Mouse (Mus musculus): ENCODE results near the gene Car5b. TPM values are rescaled to one million over a fixed set of nuclear protein-coding genes. Genes with fewer than 3 reads are reported as not detected.
A peak's percentile ranks its signal among the peaks of the same experiment; 100 is the strongest.

The Car5b gene
- polyA plus RNA-seq, 1 experiment from 2014 or later: 0.08 TPM

DNA sequence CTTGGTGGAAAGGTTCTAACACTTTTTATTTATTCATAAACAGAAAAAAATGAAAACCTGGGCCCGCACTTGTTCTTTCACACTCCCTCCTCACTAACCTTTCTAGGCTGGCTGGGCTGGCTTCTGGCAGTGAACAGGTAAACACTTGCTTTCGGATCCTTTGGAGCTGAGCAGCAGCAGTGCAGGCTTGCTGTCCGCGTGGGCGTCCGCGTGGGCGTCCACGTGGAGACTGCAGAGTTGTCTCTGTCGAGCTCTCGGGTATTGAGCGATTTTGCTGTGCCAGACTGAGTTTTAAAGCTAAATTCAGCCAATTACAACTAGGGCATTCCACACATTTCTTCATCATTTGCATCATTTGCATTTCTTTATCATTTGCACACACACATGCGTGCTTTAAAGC, 14.3 kb upstream of the Car5b start:
- Histone ChIP-seq H3K27ac (replicated peaks; ENCODE audit: low read depth, low read length) (no peak overlapping the region), H3K4me1 (ENCODE audit: control insufficient read depth, insufficient read depth, low read length) (no peaks in the 10 kb centered on the region), H3K4me2 (ENCODE audit: low read length) (no peak overlapping the region), H3K4me3 (replicated peaks; ENCODE audit: low read depth, low read length) (no peak overlapping the region), H3K36me3 (ENCODE audit: control insufficient read depth, insufficient read depth, low read length) (no peaks in the 10 kb centered on the region), H3K9ac (replicated peaks; ENCODE audit: low read length) (no peak overlapping the region), H3K9me3 (ENCODE audit: control insufficient read depth, low read length) (no peaks in the 10 kb centered on the region), H3K27me3 (ENCODE audit: control insufficient read depth, insufficient read depth, low read length) (no peaks in the 10 kb centered on the region)
- no peak for DNase-seq
- WGBS: 74% methylated on average over 13 of the region's 13 CpGs
- no peak for ATAC-seq (ENCODE audit: low FRiP score, low TSS enrichment)

DNA sequence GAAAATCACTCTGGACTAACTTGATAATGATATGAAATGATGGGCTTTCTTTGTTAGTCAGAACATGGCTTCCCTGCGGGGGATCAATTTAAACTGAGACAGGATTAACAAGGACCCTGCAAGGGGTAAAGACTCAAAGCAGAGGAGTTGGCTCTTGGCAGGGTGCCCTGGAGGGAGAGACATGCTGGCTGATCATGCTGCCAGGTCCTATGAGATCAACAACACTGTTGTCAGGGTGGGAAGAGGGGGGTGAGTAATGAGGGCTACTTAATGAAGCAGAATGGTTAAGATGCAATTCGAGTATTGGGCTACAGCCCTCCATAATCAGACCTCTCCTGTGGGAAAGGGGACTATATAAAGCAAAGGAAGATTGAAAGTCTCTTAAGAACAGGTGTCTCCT, 11.1 kb upstream of the Car5b start:
- no peak overlapping the region for H3K4me3 ChIP-seq (replicated peaks; ENCODE audit: low read depth, low read length)
- H3K27ac ChIP-seq (replicated peaks; ENCODE audit: low read depth, low read length): no peak overlapping the region
- H3K9me3 ChIP-seq (ENCODE audit: control insufficient read depth, low read length): no peaks in the 10 kb centered on the region
- no peaks in the 10 kb centered on the region for H3K27me3 ChIP-seq (ENCODE audit: control insufficient read depth, insufficient read depth, low read length)
- H3K36me3 ChIP-seq (ENCODE audit: control insufficient read depth, insufficient read depth, low read length): no peaks in the 10 kb centered on the region
- ATAC-seq (ENCODE audit: low FRiP score, low TSS enrichment) (peak; percentile 76), DNase-seq (peak; percentile 56)
- no peak overlapping the region for H3K4me2 ChIP-seq (ENCODE audit: low read length)
- H3K4me1 ChIP-seq (ENCODE audit: control insufficient read depth, insufficient read depth, low read length): no peaks in the 10 kb centered on the region
- H3K9ac ChIP-seq (replicated peaks; ENCODE audit: low read length): no peak overlapping the region
- 36% methylated on average over 2 of the region's 2 CpGs for WGBS

DNA sequence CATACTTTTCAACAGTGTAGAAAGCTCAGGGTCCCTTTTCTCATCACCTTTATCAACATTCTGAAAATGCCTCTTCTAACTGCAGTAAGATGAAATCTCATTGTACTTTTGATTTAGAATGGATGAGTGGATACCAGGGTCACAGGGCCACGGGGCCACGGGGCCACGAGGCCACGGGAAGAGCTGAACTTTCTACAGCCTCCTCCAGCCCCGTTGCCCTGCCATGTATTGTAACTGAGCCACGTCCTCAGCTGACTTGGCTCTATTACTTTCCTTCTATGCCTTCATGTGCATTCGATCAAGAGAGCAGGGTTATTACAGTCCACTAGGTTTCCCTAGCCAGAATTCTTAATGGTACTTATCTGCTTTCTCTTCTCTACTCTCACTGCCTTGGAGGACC, 8.1 kb upstream of the Car5b start:
- 86% methylated on average over 7 of the region's 7 CpGs for WGBS
- ATAC-seq (ENCODE audit: low FRiP score, low TSS enrichment): no peak
- no peaks in the 10 kb centered on the region for H3K9me3 ChIP-seq (ENCODE audit: control insufficient read depth, low read length)

DNA sequence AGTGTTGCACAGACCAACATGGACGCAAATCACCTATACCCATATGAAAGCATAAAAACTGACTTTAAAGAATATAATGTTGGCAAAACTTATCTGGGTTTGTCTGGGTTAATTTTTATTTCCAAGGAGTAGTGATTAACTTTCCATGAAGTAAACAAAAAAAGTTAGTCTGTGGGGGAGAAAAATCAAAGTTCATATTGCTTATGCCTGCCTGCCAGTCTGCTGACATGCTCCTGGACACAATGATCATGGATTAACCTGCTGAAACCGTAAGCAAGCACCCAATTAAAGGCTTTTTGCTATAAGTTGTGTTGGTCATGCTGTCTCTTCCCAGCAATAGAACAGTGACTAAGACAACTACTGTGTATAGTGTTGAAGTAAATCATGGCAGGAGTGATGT, 7.6 kb upstream of the Car5b start:
- Histone ChIP-seq H3K27ac (replicated peaks; ENCODE audit: low read depth, low read length) (no peak overlapping the region), H3K4me2 (ENCODE audit: low read length) (no peak overlapping the region), H3K9me3 (ENCODE audit: control insufficient read depth, low read length) (no peaks in the 10 kb centered on the region), H3K36me3 (ENCODE audit: control insufficient read depth, insufficient read depth, low read length) (no peaks in the 10 kb centered on the region), H3K27me3 (ENCODE audit: control insufficient read depth, insufficient read depth, low read length) (no peaks in the 10 kb centered on the region), H3K4me3 (replicated peaks; ENCODE audit: low read depth, low read length) (no peak overlapping the region), H3K9ac (replicated peaks; ENCODE audit: low read length) (no peak overlapping the region), H3K4me1 (ENCODE audit: control insufficient read depth, insufficient read depth, low read length) (no peaks in the 10 kb centered on the region)
- DNase-seq: no peak
- no peak for ATAC-seq (ENCODE audit: low FRiP score, low TSS enrichment)
- WGBS: 90% methylated on average over 2 of the region's 2 CpGs

More for the DNA sequence above, 8.1 kb upstream of the Car5b start:
- Histone ChIP-seq H3K27ac (replicated peaks; ENCODE audit: low read depth, low read length) (no peak overlapping the region), H3K36me3 (ENCODE audit: control insufficient read depth, insufficient read depth, low read length) (no peaks in the 10 kb centered on the region), H3K27me3 (ENCODE audit: control insufficient read depth, insufficient read depth, low read length) (no peaks in the 10 kb centered on the region), H3K4me2 (ENCODE audit: low read length) (no peak overlapping the region), H3K4me1 (ENCODE audit: control insufficient read depth, insufficient read depth, low read length) (no peaks in the 10 kb centered on the region), H3K9ac (replicated peaks; ENCODE audit: low read length) (no peak overlapping the region), H3K4me3 (replicated peaks; ENCODE audit: low read depth, low read length) (no peak overlapping the region)
- no peak for DNase-seq

DNA sequence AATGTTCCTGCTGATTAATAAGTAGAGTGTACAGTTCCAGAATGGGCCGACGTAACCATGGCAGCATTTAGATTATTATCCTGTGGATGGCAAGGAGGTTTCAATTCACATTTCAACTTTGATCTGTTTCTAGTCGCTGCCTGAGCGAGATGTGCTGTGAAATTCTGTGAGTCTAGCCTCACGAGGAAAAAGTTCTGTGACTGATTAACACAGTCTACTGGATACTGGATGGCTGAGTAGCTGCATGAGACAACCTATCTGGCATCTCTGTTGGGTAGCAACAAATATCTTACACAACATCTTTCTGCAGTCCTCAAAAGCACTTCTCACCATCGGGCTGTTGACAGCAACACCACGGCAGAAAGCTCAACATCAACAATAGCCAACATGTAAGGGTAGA, 4.7 kb upstream of the Car5b start:
- H3K27me3 ChIP-seq (ENCODE audit: control insufficient read depth, insufficient read depth, low read length): no peaks in the 10 kb centered on the region
- no peaks in the 10 kb centered on the region for H3K4me1 ChIP-seq (ENCODE audit: control insufficient read depth, insufficient read depth, low read length)
- no peaks in the 10 kb centered on the region for H3K9me3 ChIP-seq (ENCODE audit: control insufficient read depth, low read length)
- 89% methylated on average over 7 of the region's 7 CpGs for WGBS
- no peak overlapping the region for H3K4me2 ChIP-seq (ENCODE audit: low read length)
- no peak overlapping the region for H3K4me3 ChIP-seq (replicated peaks; ENCODE audit: low read depth, low read length)
- H3K36me3 ChIP-seq (ENCODE audit: control insufficient read depth, insufficient read depth, low read length): no peaks in the 10 kb centered on the region
- ATAC-seq (ENCODE audit: low FRiP score, low TSS enrichment) (no peak), DNase-seq (no peak)
- no peak overlapping the region for H3K27ac ChIP-seq (replicated peaks; ENCODE audit: low read depth, low read length)
- H3K9ac ChIP-seq (replicated peaks; ENCODE audit: low read length): no peak overlapping the region

DNA sequence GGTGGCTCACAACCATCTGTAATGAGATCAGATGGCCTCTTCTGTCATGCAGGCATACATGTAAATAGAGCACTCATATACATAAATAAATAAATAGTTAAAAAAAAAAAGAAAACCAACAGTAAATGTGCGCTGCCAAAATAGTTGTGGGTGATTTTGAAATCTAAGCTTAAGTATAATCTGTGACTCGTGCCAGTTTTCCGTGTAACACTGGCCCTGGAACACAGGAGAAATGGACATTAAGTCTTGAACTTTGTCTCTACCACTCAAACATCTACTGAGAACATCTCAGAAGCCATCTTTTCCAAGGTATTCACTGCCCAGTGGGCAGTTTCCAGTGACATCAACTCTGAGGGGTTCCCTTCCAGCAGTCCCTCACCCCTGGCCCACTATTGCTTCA, 12.2 kb downstream of the Car5b start:
- H3K4me3 ChIP-seq (replicated peaks; ENCODE audit: low read depth, low read length): no peak overlapping the region
- no peak overlapping the region for H3K4me2 ChIP-seq (ENCODE audit: low read length)
- H3K36me3 ChIP-seq (ENCODE audit: control insufficient read depth, insufficient read depth, low read length): no peaks in the 10 kb centered on the region
- no peaks in the 10 kb centered on the region for H3K9me3 ChIP-seq (ENCODE audit: control insufficient read depth, low read length)
- 96% methylated on average over 3 of the region's 3 CpGs for WGBS
- H3K4me1 ChIP-seq (ENCODE audit: control insufficient read depth, insufficient read depth, low read length): no peaks in the 10 kb centered on the region
- no peaks in the 10 kb centered on the region for H3K27me3 ChIP-seq (ENCODE audit: control insufficient read depth, insufficient read depth, low read length)
- H3K9ac ChIP-seq (replicated peaks; ENCODE audit: low read length): no peak overlapping the region
- no peak overlapping the region for H3K27ac ChIP-seq (replicated peaks; ENCODE audit: low read depth, low read length)
- DNase-seq (no peak), ATAC-seq (ENCODE audit: low FRiP score, low TSS enrichment) (no peak)

DNA sequence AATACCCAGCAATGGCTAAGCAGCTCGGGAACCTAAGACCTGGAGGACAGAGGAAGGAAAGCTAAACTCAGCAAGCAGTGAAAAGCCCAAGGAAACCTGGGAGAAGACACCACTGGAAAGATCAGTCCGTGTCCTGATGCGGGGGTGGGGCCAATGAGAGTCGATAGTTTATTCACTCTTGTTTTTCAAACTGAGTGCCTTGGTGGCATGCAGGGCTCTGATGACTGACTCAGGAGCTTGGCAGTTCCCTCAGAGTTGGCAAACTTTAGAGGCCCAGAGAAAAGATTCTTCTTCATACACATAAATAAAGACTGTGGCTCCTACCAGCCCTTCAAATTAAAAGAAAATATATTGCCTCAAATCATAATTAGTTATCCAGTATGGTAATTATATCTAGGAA, 12.8 kb downstream of the Car5b start:
- no peaks in the 10 kb centered on the region for H3K36me3 ChIP-seq (ENCODE audit: control insufficient read depth, insufficient read depth, low read length)
- no peaks in the 10 kb centered on the region for H3K9me3 ChIP-seq (ENCODE audit: control insufficient read depth, low read length)
- H3K27me3 ChIP-seq (ENCODE audit: control insufficient read depth, insufficient read depth, low read length): no peaks in the 10 kb centered on the region
- H3K4me2 ChIP-seq (ENCODE audit: low read length): no peak overlapping the region
- no peak overlapping the region for H3K4me3 ChIP-seq (replicated peaks; ENCODE audit: low read depth, low read length)
- no peak overlapping the region for H3K9ac ChIP-seq (replicated peaks; ENCODE audit: low read length)
- no peak for ATAC-seq (ENCODE audit: low FRiP score, low TSS enrichment)
- H3K27ac ChIP-seq (replicated peaks; ENCODE audit: low read depth, low read length): no peak overlapping the region
- 82% methylated on average over 4 of the region's 4 CpGs for WGBS
- H3K4me1 ChIP-seq (ENCODE audit: control insufficient read depth, insufficient read depth, low read length): no peaks in the 10 kb centered on the region
- no peak for DNase-seq

DNA sequence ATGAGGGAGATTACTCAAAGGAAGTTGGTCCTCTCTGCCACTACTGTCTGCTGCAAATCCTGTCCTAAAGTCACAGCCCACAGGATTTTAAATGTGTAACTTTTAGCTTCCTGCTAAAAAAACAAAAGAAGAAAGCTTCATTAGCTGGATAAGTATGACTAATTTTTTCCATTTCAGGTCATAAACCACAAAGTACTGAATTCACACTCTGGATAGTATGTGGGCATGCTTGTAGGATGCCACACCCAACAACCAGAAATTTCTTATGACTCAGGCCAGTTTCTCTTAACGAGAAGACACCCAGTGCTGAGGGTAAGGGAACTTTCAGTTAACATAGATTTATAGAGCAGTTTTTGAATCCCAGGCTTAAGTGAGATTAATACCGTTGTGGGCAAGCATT, 14.5 kb downstream of the Car5b start:
- no peak overlapping the region for H3K4me3 ChIP-seq (replicated peaks; ENCODE audit: low read depth, low read length)
- no peaks in the 10 kb centered on the region for H3K9me3 ChIP-seq (ENCODE audit: control insufficient read depth, low read length)
- H3K4me1 ChIP-seq (ENCODE audit: control insufficient read depth, insufficient read depth, low read length): no peaks in the 10 kb centered on the region
- WGBS: 83% methylated on average over 2 of the region's 2 CpGs
- DNase-seq (no peak), ATAC-seq (ENCODE audit: low FRiP score, low TSS enrichment) (no peak)
- H3K4me2 ChIP-seq (ENCODE audit: low read length): no peak overlapping the region
- H3K27me3 ChIP-seq (ENCODE audit: control insufficient read depth, insufficient read depth, low read length): no peaks in the 10 kb centered on the region
- H3K36me3 ChIP-seq (ENCODE audit: control insufficient read depth, insufficient read depth, low read length): no peaks in the 10 kb centered on the region
- no peak overlapping the region for H3K27ac ChIP-seq (replicated peaks; ENCODE audit: low read depth, low read length)
- H3K9ac ChIP-seq (replicated peaks; ENCODE audit: low read length): no peak overlapping the region

DNA sequence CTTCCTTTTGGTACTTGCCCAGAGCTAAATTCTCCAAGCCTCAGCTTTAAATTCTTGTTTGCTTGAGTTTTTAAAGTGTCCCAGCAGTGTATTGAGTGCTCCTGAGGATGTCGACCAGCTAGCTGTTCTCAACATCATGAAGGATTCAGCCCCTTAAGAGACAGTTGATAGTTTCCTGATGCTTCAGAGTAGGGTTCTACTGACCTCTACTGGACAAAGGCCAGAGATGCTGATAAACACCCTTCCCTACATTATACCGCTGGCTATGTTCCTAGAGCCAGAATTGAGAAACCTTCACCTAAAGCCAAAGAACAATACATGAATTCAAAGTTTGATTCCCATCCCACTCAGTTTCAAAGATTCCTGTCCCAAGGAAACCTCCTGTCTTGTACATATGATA, 23.0 kb downstream of the Car5b start:
- Histone ChIP-seq H3K4me2 (ENCODE audit: low read length) (no peak overlapping the region), H3K27ac (replicated peaks; ENCODE audit: low read depth, low read length) (no peak overlapping the region), H3K4me1 (ENCODE audit: control insufficient read depth, insufficient read depth, low read length) (no peaks in the 10 kb centered on the region), H3K36me3 (ENCODE audit: control insufficient read depth, insufficient read depth, low read length) (no peaks in the 10 kb centered on the region), H3K4me3 (replicated peaks; ENCODE audit: low read depth, low read length) (no peak overlapping the region), H3K27me3 (ENCODE audit: control insufficient read depth, insufficient read depth, low read length) (no peaks in the 10 kb centered on the region), H3K9me3 (ENCODE audit: control insufficient read depth, low read length) (no peaks in the 10 kb centered on the region), H3K9ac (replicated peaks; ENCODE audit: low read length) (no peak overlapping the region)
- peak; percentile 78 for DNase-seq
- WGBS: 35% methylated on average over 2 of the region's 2 CpGs
- no peak; the same call in 1 of the 2 replicates for ATAC-seq (ENCODE audit: low FRiP score, low TSS enrichment)

Data from midbrain, embryonic 14.5 days (tissue).